Mouse (Mus musculus) hematopoietic stem cell, adult 5-6 weeks (primary cell): ENCODE results near the gene Antxr2. TPM values are rescaled to one million over a fixed set of nuclear protein-coding genes. Genes with fewer than 3 reads are reported as not detected.

ENCODE experiments used
- ATAC-seq, 2 experiments: fragments of 125-278 bp in 1 of 2; replicated peaks in 1 of 2; 2 replicates each; pipeline ENCODE4 v1.8.0; 2016 to 2017; ENCODE audit warnings: inconsistent platforms in 2 of 2, mild to moderate bottlenecking in 2 of 2, moderate number of reproducible peaks in 2 of 2, low read depth in 1 of 2, moderate TSS enrichment in 1 of 2; ENCODE audit not compliant: low FRiP score in 2 of 2, poor library complexity in 2 of 2, severe bottlenecking in 2 of 2, insufficient read depth in 1 of 2, low TSS enrichment in 1 of 2
- total RNA-seq: library from RNA; stranded (forward); fragments of 172-1452, 232-1000 nt; gene quantifications from 2 replicates; pipeline ENCODE4 v1.2.3, GENCODE M21; 2017

The Antxr2 gene
- total RNA-seq, 1 experiment from 2014 or later: 23.3 TPM

DNA sequence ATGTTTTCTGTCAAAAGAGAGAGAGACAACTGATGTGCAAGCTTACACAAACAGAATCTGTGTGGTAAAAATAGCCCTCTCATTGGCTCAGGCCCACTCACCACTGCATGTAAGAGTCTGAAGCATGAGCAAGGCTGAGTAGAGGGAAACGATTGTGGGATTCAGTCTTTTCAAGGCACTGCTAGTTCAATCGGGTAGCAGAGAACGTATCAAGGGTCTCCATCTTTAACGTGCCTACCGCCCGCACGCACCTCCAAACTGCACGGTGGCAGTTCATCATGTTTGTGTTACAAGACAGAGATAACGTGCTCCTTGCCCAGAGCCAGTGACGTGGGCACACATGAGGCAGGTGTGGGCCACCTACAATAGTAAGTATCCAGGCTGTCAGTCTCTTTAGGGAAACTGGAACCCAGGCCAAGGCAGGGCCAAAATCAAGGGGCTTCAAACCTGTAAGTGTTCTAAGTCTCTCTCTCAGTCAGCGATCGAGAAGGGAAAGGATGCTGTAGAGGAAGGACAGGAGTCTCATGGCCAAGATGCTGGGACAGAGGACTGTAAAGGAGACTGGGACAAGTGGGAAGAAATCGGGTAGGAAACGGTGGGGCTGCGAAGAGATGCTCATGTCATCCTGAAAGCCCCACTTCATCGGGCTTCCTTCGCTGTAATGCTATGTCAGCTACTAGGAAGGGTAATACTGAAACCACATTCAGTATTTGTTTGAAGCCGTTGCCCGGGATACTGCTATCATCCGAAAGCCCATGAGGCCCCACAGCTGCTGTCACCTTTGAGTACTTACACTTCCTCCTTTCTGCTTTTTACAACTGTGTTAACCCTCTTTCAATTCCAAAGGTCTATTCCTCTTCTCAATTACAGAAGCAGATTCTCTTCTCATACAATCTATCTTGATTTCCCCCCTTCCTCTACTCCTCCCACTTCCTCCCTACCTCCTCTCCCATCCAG is 14.3 kb downstream of the Antxr2 start:
- peak; percentile 91 to 93 for ATAC-seq

DNA sequence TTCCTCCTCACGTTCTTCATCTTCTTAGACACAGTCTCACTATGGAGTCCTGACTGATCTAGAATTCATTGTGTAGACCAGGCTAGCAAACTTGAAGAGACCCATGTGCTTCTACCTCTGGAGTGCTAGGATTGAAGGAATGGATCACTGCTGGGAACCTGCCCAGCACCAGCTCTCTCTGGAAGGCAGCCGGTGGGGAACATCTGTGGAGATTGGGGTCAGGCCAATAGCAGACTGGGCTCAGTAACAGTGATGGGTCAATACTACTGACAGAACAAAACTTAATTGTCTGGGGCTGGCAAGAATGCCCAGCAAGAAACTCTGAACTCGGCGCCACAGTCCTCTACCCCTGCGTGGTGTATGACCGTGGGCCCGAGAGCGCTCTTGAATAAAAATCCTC is 25.1 kb downstream of the Antxr2 start:
- no peak for ATAC-seq

DNA sequence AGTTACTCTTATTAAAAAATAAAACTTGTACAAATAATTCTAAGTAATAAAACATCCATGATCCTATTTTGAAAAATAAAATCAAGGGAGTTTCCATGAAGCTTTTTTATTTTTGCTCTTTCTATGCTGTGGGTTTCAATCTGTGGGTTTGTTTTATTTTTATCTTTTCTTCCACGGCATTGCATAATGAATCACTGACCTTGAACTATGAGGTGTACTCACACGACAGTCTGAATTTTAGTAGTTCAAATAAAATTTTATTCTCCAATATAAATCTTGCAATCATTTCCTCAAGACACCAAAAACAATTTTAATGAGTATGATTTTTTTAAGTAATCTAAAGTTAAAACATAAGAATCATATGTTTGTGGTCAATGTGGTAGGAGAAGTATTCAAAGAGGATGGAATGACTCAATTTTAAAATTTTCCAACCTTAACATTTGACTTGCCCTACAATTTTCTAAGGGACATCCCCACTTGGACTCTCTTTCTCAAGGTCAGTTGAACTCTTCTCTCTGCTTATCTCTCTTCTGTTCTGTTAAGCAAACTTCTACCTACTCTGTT is 31.5 kb downstream of the Antxr2 start:
- no peak for ATAC-seq

DNA sequence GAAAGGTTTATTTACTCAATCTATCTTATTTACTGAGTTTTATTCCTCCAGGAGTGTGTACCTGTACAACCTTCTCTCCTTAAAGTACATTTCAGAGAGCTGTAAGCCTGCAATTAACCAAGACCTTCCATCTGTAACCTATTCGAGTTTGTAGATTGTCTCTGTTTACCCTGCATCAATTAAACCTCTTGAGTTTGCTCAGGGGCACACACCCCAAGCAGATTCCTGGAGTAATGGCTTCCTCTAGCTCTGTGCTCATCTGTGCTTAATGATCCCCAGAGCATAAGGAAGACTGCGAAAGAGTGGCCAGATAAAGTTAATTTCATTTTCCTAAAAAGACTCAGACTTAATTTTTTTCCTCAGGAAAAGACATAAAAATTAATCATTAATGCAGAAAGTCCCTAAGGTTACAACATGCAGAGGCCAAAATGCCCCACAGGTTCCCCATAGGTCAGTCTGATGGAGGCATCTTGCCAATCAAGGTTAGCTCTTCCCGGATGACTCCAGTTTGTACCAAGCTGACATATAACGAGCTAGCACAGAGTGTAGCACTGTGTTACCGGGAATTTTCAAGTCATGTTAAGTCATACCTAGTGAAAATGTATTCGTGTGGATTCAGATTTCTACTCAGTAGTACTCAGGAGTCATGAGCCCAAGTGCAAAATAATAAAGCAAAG is 34.2 kb downstream of the Antxr2 start:
- ATAC-seq: no peak

DNA sequence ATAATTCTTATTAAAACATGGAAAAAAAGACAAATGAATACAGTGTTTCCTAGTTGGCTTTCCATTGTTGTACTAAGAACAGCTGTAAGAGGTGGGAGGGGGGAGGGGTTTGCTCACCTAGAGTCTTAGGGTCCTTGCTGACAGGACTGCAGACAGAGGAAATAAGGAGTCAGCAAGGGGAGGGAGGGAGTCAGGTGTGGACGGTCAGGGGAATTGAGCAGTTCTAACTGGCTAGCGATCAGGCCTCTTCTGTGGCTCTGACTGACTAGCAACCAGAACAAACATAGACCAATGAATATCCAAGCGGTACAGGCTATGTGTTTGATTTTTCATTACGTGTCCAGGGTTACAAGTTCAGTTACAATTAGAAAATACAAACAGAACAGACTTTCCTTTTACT is 35.0 kb downstream of the Antxr2 start:
- ATAC-seq: no peak

GRCm38 (mm10) chr5:97986656-97987294 is 44.1 kb downstream of the Antxr2 start:
- ATAC-seq: no peak

DNA sequence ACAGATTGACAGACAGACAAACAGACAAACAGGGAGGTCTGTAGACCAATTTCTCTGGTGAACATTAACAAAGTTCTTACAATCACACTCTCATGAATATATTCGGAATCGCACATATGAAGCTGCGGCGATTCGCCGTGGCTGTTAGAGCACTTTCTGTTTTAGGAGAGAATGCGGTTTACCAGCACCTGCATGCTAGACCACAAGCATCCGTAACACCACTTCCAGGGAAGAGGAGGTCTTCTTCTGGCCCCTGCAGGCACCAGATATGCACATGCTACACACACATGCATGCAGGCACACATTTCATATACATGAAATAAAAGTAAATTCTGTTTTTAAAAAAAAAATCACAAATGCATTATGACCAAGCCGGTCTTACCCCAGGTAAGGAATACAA is 47.5 kb downstream of the Antxr2 start:
- ATAC-seq: peak; percentile 36 to 46; a peak in 3 of 4 replicates

DNA sequence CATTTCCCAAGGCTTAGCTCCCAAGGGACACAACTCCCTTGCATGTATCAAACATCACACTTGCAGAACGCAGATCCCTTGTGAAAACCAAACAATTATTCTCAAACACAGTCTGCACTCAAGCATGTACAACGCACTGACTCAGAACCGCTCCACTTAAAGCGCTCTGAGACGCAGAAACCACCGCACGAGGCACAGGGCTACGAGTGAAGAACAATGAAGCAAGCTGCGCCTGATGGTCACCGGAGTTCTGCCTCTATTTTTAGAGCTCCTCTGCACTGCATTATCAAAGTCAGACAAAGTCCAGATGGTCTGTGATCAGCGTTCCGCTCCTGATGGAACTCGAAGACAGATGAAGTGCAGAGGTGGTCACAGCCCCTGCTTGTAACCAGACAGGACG is 50.4 kb downstream of the Antxr2 start:
- no peak for ATAC-seq

- ATAC-seq: no peak
Observed at GRCm38 (mm10) chr5:97973293-97973692, 57.5 kb downstream of the Antxr2 start.

- ATAC-seq: no peak
Observed at GRCm38 (mm10) chr5:97972029-97972428, 58.8 kb downstream of the Antxr2 start.

DNA sequence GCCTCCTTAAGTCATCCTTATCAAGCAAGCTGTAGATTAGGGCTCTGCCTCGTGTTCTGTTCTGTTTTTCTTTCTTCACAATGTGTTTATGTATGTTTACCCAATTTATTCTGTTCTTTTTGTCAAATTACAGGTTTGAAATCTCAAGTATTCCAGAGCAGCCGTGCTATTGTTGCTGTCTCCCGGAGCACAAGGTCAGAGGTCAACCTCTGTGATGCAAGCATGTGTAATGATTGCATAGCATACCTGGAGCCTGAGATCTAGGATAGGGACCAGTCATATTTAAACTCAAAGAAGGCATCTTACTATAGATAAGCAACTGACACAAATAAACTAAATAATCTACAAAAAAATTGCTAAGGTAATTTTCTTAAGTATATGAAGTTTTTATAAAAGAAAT is 59.6 kb downstream of the Antxr2 start:
- no peak for ATAC-seq

- no peak for ATAC-seq
Observed at GRCm38 (mm10) chr5:97967044-97967443, 63.8 kb downstream of the Antxr2 start.

DNA sequence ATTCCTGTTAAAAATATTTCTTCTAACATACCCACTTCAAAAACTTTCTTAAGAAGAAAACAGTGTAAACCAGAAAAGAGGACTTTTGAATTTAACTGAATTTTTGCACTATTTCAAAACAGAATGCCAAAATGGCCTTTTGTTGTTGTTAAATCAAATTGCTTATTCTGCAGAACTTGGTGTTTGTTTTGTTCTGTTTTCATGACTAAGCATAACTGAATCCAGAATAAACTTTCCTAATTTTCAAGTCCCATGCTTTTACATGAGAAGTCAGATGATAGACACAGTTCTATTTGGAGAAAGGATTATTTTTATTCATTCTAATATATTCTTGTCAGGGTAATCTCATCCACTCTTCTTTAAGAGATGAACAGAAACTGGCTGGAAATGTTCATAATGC is 64.7 kb downstream of the Antxr2 start:
- ATAC-seq: no peak

DNA sequence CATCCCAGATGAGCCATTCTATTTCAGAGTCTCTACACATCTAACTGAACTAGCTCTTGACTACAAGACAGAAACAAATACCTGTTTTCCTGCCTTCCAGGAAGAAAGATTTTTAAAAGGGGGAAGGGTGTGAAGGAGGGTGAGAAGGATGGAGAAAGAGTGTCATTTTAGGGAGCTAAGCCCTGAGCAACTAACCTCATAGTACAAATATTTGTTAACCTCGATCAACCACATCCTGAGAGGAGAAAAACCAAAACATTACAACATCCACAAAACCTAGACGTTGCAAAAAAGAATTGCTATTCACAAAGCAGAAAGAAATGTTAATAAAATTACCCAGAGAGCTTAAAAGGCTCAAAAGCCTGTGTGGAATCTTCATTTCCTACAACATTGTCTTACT is 66.4 kb downstream of the Antxr2 start:
- ATAC-seq: peak; percentile 46 to 49; a peak in 1 of 4 replicates

GRCm38 (mm10) chr5:97962512-97962911 is 68.3 kb downstream of the Antxr2 start:
- no peak for ATAC-seq

- peak; percentile 32 to 72; a peak in 1 of 4 replicates for ATAC-seq
Observed at GRCm38 (mm10) chr5:97961786-97962185, 69.1 kb downstream of the Antxr2 start.

GRCm38 (mm10) chr5:97959651-97960050 is 71.2 kb downstream of the Antxr2 start:
- ATAC-seq: no peak; a peak in 1 of 4 replicates

DNA sequence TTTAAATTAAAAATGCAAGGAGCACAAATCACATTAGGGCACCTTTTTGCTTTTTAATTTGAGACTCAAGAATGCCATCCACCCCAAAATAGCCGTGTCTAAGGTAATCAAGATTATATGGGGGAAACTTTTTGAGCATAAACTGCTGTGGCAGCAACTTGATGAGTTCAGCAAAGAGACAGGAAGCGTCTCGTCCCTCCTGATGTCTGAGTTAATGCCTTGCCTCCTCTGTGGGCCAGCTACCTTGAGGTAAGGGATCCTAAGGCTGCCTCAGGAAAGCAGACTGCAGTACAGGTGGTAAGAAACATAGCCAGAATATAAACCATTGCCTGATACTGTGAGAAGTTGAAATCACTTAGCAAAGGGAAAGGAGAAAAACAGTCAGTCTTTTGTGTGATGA is 71.8 kb downstream of the Antxr2 start:
- no peak for ATAC-seq
